Mouse (Mus musculus): ENCODE measurements around the gene Gfra1.

Gene Gfra1

DNA sequence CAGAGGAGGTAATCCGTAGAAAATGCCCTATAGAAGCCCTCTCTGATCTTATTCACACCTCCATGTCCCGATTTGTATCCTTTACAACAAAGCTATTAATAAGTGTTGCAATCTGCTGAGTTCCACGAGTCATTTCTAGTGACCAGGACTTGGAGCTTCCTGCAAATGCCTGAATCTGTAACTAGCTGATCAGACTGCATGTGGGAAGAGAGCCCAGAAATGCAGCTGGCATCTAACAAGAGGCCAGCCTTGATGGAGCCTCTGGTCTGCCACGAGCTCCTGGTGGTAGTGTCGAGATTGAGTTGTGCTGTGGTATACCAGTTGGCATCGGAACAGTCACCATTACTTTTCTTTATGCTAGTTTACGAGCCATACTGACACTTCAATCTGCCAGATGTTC is 200.3 kb downstream of the Gfra1 start:
- no peak for DNase-seq (ENCODE audit: low spot score in 2 of 2)

DNA sequence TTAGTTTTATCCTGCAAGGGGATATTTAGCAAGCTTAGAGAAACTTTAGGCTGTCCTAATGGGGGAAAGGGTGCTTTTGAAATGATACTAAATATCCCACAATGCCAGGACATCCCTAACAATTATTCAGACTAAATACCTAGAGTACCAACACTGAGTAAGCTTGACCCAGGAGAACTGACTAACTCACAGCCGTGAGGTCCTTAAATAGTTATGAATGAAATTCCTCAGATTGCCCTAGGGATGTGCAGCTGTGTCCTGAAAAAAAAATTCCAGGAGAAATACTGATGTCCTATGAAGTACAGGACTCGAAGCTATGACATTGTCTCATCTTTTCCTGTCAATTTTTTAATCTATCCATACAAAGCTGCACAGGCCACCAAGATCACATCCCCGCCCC is 201.5 kb downstream of the Gfra1 start:
- DNase-seq (ENCODE audit: low spot score in 2 of 2), result no peak

DNA sequence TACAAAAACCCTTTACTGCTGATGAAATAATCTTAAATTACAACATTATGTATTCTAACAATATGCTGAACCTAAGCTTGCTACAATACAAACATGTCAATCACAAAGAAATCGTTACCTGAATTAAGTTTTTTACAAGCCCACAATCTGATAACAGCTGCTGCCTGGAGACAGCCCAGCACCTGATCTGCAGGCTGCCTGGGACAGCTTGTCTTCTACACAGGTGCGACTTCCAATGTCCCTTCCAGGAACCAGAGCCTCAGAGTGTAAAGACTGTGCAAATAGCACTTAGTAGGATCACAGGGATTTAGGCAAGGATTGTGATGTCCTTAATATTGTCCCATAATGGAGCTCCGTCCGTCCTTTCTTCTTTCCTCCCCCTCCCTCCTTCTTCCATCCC is 204.0 kb downstream of the Gfra1 start:
- no peak for DNase-seq (ENCODE audit: low spot score in 2 of 2)

DNA sequence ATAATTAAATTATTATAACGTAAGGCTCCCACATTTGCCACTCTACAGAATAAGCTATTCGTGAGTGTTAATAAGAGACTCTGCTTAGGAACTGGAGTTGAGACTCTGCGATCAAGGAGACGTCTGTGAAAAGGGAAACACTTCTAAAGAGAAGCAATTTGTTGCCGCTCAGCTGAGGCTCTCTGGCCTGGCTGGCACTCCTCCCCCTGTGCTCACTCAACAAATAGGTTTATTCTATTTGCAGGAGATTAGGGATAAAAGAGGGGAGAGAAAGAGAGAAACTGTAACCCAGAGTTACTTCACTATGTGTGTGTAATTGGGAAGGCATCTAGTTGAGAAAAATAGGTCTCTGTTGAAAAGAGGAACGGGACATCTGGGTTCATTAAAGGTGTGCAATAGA is 204.6 kb downstream of the Gfra1 start:
- DNase-seq (ENCODE audit: low spot score in 2 of 2), result no peak

DNA sequence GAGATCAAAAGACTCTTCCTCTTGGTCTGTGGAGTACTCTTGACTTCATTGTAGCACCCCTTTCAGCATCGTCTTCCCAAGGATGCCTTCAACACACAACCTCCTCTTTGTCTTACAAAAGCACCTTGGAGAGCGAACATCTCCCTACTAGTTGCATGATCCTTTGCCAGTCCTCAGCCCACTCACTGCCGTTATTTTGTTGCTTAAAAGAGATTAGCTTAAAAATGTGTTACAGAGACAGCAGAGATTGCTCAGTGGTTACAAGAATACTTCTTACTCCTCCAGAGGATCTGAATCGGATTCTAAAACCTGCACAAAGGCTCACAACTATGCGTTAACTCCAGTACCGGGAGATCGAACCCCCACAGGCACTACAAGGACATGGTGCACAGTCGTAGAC is 205.5 kb downstream of the Gfra1 start:
- no peak for DNase-seq (ENCODE audit: low spot score in 2 of 2)

DNA sequence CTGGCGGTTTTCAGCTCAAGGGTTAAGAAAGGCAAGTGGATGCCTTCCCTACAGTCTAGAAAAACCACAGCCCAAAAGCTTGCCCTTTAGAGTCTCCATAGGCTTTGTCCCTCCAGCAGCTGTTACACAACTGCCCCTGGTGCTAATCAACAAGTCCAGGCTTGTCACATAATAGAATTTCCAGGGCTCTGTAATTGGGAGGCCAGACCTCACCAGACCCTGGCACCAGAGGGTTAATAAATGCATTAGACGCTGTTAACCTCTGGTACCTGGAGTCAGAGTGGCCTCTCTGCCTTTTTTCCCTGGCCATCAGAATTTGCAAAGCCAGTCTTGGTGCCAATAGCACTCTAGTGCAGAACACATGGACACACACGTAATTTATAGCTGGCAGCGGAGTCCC is 211.6 kb downstream of the Gfra1 start:
- DNase-seq (ENCODE audit: low spot score in 2 of 2), result no peak

DNA sequence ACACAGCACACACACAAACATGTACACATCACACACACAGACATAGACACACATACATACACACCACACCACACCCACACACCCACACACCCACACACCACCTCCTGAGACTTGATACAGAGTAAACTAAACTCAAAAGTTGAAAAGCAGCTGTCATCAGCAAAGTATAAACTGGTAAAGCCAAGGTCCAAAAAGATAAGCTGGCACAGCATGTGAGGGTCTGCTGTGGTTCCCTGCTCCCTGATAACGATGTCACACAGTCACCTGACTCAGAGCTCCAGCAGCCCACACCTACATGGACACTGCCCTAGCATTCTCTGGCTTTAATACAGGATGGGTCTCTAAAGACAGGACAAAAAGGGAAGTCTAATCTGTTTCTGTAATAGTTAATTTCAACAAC is 212.1 kb downstream of the Gfra1 start:
- no peak for DNase-seq (ENCODE audit: low spot score in 2 of 2)

DNA sequence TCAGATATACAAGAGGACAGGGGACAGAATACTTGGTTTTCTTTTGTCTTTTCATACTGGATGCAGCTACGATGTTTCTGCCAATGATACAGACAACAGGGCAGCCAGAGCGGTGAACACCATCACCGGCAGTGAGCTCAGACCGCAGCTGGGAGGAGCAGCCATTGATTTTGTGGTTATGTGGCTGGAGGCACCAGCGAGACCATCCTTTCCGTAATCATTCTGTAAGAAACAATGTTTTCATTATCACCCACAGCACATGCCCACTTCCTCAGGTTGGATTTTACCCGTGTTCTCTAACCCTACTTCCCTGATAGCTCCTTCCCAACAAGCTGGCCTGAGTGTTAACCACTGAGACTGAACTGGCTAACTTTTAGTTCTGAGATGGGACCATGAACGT is 217.4 kb downstream of the Gfra1 start:
- no peak for DNase-seq (ENCODE audit: low spot score in 2 of 2)

DNA sequence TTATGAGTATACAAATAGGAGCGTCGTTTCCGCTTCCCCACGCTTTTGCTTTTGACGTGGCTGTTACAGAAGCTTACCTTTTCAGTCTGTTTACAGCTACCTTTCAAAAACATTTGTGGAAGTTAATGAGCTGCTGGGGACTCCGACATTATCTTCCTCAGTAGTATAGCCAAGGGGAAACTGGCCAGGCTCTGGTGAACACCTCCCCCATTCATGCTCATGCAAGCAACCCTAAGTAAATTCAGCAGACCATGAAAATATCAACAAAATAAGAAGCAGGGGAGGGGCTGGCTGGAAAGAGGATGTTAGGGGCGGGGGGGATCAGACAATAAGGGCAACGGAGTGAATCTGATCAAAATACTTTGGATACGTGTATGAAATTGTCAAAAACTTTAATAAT is 228.0 kb downstream of the Gfra1 start:
- no peak for DNase-seq (ENCODE audit: low spot score in 2 of 2)

DNA sequence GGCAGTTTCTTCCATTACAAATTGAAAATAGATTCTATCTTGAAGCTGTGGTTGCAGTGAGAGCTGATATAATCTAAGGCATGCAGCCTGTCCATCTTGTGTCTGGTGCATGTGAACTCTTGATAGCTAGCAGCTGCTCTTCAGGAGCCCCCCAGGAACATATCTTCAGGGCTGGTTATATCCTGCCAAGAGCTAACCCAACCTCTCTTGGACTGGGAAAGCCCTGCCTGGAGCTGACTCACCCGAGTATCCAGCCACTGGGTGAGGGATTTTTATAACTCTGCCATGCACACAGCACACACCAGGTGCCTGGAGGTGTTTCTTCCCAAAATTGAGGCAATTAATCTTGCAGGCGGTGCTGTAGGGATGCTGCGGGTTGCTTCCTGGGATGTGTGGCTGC is 228.8 kb downstream of the Gfra1 start:
- no peak for DNase-seq (ENCODE audit: low spot score in 2 of 2)

DNA sequence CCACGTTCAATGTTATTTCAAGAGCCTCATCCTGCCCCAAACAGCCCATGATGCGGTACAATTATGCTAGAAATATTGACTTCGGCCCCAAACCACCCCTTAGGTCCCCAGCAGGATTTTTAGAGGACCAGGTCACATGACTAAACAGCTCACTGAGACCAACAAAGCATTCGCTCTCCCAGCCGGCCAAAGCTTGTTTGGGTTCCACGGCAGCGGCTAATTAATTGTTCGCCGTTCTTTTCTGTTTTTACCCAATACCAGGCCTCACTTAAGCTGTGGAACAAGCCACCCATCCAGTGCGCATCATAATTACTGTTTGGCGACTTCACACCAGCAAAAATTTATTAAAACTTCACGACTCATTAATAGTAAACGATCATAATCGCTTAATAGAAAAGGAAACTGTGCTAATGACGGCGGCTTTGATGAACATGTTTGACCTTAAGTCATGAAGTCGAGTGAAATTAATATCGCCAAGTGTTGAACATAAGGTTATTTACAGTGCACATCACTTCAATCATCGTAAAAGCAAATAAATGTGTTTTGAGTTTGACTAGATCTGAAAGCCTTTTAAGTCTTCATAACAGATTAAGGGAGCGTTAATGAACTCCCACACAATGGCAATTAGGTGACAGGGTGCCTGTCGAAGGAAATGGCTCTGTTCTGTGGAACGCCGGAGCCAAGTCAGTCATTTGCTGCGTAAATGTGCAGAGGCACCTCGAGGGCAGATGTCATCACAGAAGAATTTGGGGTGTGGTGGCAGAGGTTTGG is 235.5 kb downstream of the Gfra1 start:
- no peak for DNase-seq (ENCODE audit: low spot score in 2 of 2)

DNA sequence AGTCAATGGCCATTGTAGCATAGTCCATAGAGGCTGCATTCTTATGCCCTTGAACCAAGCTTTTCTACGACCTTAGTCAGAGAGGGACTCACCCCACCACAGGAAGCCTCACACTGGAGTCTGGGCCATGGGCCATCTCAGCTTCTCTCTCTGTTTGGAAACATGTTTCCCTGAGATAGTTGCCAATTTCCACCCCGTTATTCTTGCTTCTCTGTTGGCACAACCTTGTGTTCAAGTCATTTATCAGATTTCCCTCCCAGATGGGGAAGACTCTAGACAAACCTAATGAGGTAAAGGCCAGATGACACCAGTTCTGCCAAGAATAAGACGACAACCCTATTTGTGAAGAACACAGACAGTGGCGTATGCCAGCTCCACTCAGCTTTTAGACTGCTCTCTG is 238.1 kb downstream of the Gfra1 start:
- no peak for DNase-seq (ENCODE audit: low spot score in 2 of 2)

DNA sequence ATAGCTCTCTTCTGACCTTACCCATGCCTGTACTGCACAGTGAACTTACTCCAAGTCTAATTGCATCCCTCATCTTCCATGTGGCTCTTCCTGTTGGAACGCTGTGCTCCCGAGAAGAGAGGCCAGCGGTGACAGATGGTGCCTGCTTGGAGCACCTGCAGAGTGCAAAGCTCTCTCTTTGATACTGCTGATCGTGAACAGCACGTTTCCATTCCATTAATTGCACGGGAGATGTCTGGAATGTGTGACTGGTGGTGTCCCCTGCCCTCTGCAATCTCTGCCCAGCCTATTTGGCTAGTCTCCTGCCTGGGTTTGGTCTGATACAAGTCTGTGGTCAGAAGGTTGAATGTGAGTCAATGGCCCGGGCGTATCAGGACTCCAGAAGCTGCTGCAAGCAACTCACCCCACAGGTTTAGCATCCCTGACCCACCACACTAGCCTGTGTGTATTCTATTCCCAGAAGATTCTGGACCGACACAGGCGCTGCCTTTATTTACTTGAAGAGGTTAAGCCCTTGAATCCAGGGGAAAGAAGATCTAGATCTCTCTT is 249.1 kb downstream of the Gfra1 start:
- DNase-seq (ENCODE audit: low spot score in 2 of 2), result no peak

DNA sequence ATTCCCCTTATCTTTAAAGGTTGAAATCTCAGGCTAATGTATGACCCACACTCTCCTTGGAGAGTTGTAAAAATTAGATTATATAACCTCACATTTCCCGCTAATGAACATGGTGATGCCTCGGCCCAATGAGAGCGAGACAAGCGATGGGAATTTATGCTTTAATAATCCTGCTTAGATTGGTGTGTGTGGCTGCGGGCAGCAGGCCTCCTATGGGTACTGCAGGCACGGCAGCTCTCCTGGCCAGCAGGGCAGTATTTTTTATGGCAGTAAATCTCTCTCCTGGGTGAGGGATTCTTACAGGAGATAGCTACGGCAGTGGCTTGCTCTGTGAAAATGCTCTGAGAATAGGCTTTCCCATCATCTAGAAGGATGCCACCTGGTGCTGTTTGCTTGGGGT is 250.2 kb downstream of the Gfra1 start:
- no peak for DNase-seq (ENCODE audit: low spot score in 2 of 2)

DNA sequence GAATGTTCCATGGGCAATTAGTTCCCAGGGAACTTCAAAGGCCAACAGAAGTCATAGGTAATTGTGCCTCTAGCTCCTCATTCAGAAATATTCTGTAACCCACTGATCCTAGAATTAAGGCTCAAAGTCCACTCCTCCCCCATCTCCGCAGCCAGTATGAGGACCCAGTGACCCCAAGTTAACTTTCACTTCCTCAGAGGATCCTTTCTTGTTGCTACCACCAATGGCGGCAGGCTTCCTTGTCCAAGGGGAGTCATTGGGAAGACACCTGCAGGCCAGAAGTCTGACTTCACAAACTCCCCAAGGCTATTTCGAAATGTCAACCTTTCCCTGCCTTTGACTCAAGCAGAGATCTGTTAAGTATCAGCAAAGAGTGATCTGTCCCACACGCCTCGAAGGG is 253.1 kb downstream of the Gfra1 start:
- no peak for DNase-seq (ENCODE audit: low spot score in 2 of 2)

DNA sequence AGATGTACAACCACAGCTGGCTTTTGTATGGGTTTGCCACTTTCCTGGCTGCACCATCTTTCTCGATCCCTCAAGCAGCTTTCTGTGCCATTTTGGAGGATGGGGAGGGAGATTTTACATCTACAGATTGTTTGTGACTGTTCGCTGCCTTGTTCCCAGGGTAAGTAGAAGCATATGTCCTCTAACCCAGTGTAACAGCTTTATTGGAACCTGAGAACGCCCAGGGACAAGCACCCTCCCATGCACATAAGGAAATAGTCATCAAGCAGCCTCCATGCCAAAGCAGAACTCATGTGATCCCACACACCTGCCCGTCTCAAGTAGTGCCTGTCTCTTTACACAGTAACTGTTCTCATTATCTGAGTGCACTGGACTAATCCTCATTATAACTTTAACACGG is 256.0 kb downstream of the Gfra1 start:
- no peak for DNase-seq (ENCODE audit: low spot score in 2 of 2)

DNA sequence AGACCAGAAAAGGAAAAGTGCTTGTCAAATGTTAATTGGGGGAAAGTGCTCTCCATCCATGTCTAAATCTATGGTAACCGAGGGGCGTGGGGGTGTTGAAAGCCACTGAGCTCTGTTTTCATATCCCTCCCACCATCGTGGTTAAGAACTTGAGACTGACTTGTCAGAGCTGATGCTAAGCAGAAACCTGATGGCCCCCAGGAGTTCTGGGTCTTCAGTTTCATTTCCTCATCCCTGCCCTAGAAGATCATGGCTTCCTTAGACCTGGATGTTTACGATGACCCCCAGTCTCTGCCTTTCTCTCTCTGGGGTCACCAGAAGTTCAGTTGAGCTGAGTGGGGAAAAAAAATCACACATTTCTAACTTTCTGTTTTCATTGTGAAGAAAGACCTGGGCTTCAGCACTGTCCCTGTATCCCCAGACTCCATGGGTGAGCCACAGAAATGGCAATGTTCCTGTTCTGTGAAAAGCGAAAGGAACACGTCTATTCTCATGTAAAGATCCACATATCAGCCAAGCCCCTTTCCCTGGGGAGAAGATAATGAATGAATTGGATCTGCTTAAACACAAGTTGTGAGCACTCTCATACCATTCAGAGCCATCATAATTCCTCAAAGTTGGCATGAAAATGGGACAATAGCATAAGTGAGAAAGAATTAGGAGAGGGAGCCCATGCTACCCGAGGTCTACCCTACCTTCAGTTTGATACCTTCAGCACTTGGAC is 261.8 kb downstream of the Gfra1 start:
- DNase-seq (ENCODE audit: low spot score in 2 of 2), result no peak

DNA sequence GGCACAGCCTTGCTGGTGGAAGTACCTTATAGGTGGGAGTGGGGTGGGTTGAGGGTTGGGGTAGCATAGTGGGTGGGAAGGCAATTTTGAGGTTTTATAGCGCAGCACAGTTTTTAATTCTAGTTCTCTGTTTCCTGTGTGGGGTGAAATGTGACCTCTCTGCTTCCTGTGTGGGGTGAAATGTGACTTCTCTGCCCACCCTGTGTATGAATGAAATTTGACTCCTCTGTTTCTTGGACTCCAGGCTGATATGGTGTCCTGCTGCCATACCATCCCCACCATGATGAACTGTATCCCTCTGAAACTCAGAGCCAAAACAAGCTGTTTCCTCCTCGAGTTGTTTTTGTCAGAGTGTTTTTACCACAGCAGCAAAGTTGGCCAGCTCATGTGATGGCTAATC is 264.8 kb downstream of the Gfra1 start:
- DNase-seq (ENCODE audit: low spot score in 2 of 2), result no peak

DNA sequence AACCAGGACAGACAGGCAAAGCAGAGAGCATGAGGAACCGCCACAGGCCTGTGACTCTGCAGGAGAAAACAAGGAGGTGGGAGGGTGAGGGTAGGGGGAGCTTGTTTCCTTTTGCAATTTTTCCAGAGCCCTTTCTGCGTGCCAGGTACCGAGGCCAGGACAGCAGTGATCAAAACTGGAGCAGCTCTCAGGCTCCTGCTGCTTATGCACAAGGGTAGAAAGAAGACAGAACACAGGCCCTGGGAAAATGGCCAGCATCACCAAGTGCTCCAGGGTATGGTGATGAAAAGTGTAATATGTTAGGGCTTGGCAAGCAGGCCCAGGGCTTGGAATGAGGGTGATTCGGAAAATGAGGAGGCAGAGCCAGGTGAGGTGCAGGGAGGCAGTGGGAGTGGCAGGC is 269.2 kb downstream of the Gfra1 start:
- DNase-seq (ENCODE audit: low spot score in 2 of 2), result no peak
